Mouse (Mus musculus): Measurements from ENCODE around the gene Topors.

GRCm38 (mm10) chr4:40243006-40243405, 26.6 kb downstream of the Topors start:
- TF ChIP-seq POLR2A (IDR thresholded peaks at IDR 0.05; ENCODE audit: insufficient read depth, low read depth, low read length) (no peak), CTCF (IDR thresholded peaks at IDR 0.05) (no peak)

Measured in heart, adult 2 months (tissue).